Mouse (Mus musculus) brain, adult 2 months (tissue): ENCODE results near the gene Gm21915.

ENCODE experiments used
- DNase-seq: peaks from one replicate; pipeline ENCODE4 v3.0.0; 2011; ENCODE audit warnings: low read depth, low spot score

The Gm21915 gene

DNA sequence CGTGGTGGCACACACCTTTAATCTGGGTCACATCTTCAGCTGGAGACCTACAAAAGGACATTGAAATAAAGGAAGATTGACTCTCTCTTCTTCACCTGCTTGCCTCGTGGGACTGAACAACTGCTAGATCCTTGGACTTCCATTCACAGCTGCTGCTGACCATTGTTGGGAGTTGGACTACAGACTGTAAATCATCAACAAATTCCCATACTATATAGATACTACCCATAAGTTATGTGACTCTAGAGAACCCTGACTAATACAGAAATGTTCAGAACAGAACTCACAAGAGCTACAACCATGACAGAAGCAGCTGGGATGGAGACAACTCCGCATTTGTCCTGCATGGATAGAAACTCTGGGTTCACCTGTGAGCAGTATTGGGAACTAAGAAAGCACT, at the start of gene Gm21915:
Gm21915 (plus strand) TSS at position 301 of the 400 bp plus-strand sequence.
- no peak for DNase-seq

- peak; percentile 61 for DNase-seq
Measured at GRCm38 (mm10) chr9:40622265-40622664, 48.1 kb upstream of the Gm21915 start.

GRCm38 (mm10) chr9:40622793-40623192, 47.6 kb upstream of the Gm21915 start:
- no peak for DNase-seq

DNA sequence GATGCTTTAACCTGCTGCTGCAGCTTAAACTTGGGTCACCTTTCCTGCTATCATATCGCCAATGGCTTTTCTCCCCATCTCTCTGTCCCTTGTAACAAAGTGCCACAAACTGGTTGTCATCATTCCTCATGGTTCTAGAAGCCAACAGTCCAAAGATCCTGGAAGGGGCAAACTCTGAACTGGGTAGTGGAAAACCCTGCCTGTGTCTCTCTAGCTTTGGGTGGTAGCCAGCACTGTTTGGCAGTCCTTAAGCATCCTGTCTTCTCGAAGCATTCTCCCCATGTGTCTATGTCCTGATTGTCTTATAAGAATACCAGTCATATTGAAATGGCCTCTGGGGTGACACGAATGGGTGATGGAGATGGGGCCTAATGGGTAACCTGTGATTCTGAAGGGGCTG, 45.1 kb upstream of the Gm21915 start:
- DNase-seq, result no peak

DNA sequence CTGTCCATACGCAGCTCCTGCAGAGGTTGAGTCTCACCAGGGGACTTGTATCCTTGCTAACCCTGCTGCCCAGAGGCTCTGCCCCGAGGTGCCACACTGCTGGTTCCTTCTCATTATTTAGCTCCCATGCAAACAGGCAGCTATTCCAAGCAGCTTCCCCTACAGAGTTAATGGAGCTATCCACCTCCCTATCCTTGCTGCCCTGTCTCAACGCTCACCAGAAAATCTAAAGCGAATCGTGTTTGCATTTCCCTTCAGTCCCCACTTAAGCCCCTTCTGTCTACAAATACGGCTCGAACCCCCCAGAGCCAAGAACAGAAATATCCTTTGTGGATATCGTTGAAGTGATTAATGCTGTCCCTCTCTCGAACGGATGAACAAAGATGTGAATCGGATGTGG, 43.8 kb upstream of the Gm21915 start:
- no peak for DNase-seq

GRCm38 (mm10) chr9:40627146-40627713, 43.2 kb upstream of the Gm21915 start:
- no peak for DNase-seq

GRCm38 (mm10) chr9:40628130-40629069, 42.0 kb upstream of the Gm21915 start:
- DNase-seq, result peak; percentile 92

GRCm38 (mm10) chr9:40629441-40629840, 41.0 kb upstream of the Gm21915 start:
- peak; percentile 29 for DNase-seq

- DNase-seq, result peak; percentile 79
Measured at GRCm38 (mm10) chr9:40631101-40631500, 39.3 kb upstream of the Gm21915 start.

GRCm38 (mm10) chr9:40631505-40631904, 38.9 kb upstream of the Gm21915 start:
- no peak for DNase-seq

- peak; percentile 79 for DNase-seq
Measured at GRCm38 (mm10) chr9:40636054-40636453, 34.4 kb upstream of the Gm21915 start.

DNA sequence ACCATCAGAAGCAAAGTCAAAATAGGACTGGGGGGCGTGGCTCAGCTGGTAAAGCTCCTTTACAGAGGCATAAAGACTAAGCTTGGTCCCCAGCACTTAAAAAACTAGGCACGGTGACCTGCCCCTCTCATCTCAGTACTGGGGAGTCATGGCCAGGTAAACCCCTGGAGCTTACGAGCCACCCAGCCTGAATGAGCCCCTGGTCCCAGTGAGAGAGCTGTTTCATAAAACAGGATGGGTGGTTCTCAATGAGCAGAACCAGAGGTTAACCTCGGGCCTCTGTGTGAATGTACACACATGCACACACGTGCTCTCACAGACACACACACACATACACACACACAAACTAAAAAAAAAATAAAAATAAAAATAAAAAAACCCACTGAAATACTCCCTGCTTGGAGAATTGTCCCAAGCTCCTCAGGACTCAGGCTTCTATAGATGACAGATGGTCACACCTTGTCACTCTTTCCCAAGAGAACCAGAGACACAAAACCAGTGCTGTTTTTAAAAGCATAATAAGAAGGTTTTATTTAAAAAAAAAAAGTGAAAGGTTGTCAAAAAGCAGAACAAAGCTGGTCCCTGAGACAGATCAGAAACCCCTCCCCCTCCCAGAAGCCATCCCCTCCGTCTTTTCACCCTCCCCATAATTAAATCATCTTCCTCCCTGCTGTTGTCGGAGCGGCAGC, 32.6 kb upstream of the Gm21915 start:
- DNase-seq, result no peak

DNA sequence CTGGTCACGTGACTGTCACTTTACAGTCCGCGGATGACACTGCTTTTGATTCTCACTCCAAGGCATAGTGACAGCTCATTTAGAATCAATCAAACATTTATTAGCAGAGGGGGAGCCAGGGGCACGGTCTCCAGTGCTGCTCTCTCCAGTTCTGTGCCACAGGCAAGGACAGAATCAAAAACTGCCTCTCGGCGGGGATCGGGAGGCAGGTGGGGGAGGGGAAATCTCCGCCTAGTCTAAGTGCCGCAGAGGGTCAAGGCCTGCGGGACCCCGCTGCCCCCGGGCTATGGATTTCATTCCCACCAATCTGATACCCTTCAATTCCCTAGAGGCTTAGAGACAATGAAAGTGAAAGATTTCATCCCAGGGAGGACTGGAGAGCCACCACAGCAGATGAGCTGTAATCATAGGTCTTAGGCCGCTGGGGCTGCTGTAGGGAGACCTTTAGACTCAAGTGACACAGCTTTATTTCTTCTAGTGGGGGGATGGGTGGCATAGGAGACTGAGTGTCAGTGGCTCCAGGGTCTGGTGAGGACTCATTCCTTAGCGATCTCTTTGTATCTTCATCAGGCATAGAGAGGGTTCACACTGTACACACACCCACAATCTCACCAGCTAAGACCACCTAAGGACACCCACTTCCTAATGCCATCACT, 31.9 kb upstream of the Gm21915 start:
- DNase-seq, result peak; percentile 73

DNA sequence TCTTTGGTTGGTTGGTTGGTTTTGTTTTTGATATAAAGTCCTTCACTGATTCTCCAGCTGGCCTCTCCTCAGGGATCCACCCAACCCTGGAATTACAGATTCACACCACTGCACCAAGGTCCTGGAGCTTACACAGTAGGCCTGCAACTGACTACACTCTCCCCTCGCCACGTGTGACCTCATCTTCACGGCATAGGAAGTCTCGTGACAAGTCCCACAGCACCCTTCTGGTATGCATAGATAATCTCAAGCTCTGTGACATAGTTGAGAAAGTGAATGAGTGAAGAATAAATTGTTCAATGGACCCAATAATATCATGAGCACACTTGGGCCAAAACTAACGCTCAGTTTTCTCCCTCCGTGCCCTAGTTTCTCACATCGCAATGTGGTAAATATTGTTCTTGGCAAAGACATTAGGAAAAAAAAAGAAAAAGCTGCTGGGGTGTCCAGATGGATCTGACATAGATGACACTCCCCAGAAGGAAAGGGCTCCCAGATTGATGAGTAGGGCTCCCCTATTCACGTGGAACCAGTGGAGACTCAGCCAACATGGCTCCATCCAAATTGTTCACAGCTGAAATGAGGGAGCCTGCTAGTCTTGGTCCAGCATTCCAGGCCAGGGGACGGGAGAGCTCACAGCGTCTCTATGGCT, 30.8 kb upstream of the Gm21915 start:
- peak; percentile 71 for DNase-seq

DNA sequence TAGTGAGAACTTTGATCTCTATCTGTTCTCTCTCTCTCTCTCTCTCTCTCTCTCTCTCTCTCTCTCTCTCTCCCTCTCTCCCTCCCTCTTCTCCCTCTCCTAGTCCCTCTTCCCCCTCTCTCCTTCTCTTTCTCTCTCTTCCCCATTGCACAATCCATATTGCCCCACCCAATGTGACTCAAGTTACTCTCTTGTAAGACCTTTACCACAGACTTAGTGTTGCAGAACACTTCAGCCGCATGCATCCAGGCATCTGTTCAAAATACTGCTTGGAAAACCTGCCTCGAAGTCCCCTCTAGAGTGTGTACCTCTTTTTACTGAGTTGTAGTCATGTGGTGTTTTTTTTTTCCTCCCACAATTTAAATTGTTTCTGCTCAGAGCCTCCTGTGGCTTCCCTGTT, 29.1 kb upstream of the Gm21915 start:
- DNase-seq, result no peak

DNA sequence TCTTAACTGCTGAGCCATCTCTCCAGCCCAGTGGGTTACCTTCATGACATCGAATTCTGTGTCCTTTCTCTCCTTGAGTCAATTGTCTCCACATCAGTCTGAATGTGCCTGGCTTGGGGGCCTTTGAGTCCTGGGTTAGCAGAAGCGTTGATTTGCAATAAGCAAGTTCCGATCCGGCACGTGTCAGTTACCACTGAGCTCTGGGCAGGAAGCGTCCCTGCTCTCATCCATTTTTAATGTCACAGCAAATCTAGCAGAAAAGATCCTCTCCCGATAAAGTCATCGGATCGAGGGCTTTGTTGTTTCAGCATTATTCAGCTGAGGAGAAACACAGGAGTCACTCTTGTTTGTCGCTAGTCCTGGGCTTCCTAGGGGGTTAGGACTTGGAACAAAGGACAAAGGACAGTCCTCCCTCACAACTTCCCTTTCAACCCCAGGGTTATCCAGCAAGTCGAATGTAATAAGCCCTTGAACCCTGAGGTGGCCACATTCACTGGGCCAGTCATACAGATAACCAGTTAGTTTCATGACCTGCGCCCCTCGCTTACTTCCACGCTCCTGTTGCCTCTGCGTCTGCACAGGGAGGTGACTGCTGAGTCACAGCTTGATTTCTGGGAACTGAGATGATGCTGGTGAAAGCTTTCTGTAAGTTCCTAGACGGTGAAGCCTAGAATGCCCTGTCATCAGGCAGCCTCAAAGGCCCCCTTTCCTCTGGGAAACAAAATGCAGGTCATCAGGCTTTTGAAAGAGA, 27.8 kb upstream of the Gm21915 start:
- DNase-seq, result no peak

DNA sequence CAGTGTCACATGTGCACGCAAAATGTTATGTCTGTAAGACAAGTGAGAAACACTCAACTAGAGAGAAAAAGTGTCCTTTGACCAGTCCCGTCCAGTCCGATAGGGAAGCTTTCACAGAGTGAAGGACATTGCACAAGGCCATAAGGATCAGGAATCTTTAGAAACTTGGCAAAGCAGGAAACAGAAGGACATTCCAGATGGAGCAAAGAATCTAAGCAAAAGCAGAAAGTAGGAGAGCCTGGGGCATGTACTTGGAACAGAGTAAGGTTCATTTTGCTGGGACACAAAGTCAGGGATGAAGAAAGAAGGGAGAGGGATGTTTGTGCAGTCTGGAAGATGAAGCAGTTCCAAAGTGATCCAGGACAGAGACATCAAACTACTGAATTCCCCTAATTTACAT, 21.0 kb upstream of the Gm21915 start:
- peak; percentile 58 for DNase-seq

DNA sequence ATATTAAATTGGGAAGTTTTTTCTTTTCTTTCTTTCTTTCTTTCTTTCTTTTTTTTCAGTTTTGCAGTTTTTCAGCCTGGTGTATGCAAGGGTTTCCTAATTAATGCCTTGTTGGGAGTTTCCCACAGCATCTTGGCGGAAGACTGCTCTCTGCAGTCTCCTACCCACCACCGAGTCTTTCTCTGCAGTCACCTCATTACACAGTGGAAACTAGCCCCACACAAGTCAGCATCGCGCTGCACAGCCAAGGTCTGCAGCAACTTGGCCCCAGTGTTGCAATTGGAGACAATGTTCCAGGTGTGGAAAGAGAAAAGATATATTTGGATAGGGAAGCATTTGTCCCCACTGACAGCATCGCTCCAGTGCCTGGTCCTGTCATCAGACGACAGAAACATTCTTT, 20.4 kb upstream of the Gm21915 start:
- DNase-seq, result no peak

- DNase-seq, result peak; percentile 50
Measured at GRCm38 (mm10) chr9:40651239-40651859, 19.1 kb upstream of the Gm21915 start.

DNA sequence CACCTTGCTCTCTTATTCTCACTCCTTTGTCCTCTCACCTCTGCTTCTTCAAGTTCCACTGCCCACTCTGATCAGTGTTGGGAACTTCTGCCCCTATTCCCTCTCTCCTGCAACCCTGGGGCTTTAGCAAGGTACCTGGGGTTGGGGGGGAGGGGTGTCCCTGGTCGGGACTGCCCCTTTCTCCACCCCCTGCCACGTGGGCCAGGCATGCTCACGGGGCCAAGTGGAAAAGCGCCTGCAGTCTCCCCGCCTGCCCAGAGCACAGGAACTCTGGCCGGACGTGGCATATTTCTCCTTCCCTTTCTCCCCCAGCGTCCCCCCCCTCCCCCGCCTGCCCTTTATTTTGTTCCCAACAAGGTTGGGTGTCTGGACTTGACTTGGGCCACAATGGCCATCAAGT, 17.7 kb upstream of the Gm21915 start:
- no peak for DNase-seq
